Mouse (Mus musculus) large intestine, adult 2 months (tissue): ENCODE measurements at regions not wholly inside any gene's neighbourhood (a gene's known extent, or its start where the extent isn't known, plus 50 kb on each side); places are given as distances from the start of the nearest gene placed in this dataset.

Experiments used
- DNase-seq: peaks from one replicate; pipeline ENCODE4 v3.0.0-alpha.2; 2012; ENCODE audit warnings: low read depth, low spot score
- WGBS: fragments of 180-500 bp; shearing (Covaris S2); methylation state at CpG from one replicate; pipeline ENCODE4 v1.1.7; 2018; 5-methylcytosine and 5-hydroxymethylcytosine counted together

DNA sequence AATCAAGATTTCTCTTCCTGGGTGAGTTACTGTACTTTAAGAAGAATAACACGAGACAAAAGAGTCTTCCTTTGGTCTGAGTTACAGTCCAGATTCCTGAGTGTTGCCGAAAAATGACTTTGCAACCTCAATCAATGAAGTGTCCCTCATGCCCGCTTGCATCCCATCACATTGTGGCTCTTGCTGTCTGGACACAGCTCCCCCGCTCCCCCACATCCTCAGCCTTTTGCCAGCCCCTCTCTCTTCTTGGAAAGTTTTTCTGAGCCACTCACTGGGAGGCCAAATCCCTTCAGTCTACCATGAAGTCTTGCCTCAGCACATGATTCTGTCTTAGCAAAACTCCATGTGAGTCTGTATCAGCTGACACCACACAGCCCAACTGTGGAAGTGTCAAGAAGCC lies 145.3 kb downstream of the Drd1 start:
- WGBS = 84% methylated on average over 4 of the region's 4 CpGs
- DNase-seq = no peak

- 78% methylated on average over 8 of the region's 8 CpGs for WGBS
- DNase-seq = no peak
Measured at GRCm38 (mm10) chr13:53904471-53904870, 151.0 kb downstream of the Drd1 start.

GRCm38 (mm10) chr13:53903626-53904025 lies 151.9 kb downstream of the Drd1 start:
- no peak for DNase-seq
- 46% methylated on average over 7 of the region's 7 CpGs for WGBS

DNA sequence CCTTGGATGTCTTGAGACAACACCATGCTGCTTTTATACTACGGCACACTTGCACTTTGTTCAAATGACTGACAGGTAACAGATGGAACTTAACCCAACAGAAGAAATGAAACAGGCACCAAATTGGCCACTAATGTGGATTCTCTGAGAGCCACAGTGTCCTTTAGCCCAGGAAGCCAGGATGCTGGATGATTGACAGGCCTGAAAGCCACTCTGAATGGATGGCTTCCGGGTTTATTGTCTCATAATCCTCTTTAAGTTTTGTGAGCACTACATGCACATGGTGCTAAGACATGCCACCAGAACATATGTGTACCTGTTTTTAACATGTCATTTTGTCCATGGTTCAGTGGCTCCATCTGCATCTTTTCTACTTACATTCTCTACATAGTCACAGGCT lies 152.7 kb downstream of the Drd1 start:
- WGBS = 91% methylated on average over 2 of the region's 2 CpGs

GRCm38 (mm10) chr13:53900406-53901025 lies 155.0 kb downstream of the Drd1 start:
- no peak for DNase-seq
- 68% methylated on average over 3 of the region's 3 CpGs for WGBS

More for the DNA sequence above, 152.7 kb downstream of the Drd1 start:
- no peak for DNase-seq

DNA sequence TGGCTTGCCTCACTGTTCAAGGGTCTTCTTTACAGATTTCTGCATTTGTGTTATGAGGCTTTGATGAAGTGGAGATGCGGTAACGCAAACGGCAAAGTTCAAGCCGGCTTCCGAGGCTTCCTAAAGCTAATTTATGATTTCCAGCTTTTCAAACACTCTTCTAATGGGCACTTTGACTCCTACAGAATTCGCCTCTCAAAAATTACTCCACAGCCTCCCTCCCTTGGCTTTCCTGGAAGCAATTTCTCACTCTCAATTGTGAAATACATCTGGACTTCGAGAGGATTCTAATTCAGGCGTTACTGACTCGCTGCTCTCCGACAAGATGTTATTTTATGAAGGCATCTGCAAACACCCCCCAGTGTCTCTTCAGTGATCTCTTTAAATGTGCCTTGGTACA lies 157.2 kb downstream of the Drd1 start:
- no peak for DNase-seq
- 65% methylated on average over 10 of the region's 10 CpGs for WGBS

GRCm38 (mm10) chr13:53897176-53897575 lies 158.3 kb downstream of the Drd1 start:
- DNase-seq = no peak
- WGBS = 93% methylated on average over 2 of the region's 2 CpGs

DNA sequence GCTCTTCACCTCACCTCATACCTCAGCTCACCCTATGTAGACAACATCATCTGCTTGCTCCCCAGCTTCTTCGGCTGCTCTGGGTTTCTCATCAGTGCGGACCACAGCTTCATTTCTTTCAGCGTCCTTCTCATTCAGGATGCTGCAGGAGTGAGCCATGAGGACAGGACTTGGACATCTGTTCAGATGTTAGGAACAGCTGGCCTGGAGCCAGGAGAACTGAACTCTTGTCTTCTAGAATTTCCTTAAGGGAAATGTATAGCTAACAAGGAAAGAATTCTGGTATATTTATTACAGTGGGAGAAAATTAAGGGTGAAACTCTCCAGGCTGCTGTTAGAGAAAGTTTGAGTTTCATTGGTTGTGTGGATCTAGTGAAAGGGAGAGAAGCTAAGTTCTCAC lies 167.1 kb downstream of the Drd1 start:
- WGBS = 86% methylated on average over 3 of the region's 3 CpGs
- DNase-seq = no peak

DNA sequence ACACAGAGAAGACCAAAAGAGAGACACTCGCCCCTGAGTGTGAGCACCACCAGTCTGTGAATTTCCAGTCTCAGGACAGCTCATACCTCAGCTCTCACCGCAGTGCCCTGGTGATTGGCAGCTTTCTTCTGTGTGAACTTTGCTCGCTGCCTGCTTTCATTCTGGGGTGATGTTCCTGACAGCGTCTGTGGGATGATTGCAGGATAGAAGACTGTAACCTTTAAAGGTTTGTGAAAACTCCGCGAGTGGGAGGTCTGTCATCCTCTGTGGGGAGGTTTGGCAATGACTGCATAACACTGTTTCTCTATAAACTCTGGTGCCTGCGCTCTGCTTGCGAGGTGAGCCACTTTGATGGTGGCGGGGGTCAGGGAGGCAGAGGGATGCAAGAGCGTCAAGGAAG lies 169.7 kb downstream of the Drd1 start:
- DNase-seq = no peak
- WGBS = 80% methylated on average over 10 of the region's 10 CpGs

- 71% methylated on average over 6 of the region's 6 CpGs for WGBS
- DNase-seq = no peak
Measured at GRCm38 (mm10) chr13:53883206-53883605, 172.3 kb downstream of the Drd1 start.

DNA sequence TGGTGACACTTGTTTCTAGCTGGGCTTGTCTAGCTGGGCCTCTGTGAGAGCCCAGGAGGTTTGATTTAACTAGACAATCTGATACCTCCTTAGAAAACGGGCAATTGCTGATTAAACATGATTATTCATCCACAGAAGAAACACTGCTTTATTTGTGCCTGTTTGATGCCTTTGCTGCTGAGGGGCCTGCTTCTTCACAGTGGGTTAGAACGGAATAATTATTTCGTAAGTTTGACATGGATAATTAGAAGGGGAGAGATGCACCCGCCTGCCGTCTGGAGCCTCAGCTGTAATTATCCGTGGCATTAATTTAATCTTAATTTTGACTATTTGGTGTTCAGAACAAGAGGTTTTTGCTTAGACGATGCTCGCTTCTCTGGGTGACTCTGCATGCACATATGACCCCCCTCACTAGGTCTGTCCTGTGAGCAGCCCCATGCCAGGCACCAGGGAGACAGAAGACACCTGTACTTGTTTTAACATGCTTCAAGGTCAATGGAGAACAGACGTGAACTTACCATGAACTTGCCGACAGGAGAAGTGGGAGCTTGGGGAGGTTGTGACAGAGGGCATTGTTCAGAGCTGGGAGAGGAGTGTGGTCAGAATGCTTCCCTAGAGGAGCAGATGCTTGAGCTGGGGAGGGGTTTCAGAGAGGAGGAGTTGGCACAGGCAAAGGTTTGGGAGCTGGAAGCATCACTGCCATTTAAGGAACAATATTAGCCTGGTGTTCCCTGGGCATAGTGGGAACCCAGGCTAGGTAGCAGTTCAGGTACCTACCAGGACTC lies 174.8 kb downstream of the Drd1 start:
- DNase-seq = no peak
- 72% methylated on average over 10 of the region's 10 CpGs for WGBS

- 76% methylated on average over 4 of the region's 4 CpGs for WGBS
- DNase-seq = no peak
Measured at GRCm38 (mm10) chr13:53875546-53875945, 180.0 kb downstream of the Drd1 start.

DNA sequence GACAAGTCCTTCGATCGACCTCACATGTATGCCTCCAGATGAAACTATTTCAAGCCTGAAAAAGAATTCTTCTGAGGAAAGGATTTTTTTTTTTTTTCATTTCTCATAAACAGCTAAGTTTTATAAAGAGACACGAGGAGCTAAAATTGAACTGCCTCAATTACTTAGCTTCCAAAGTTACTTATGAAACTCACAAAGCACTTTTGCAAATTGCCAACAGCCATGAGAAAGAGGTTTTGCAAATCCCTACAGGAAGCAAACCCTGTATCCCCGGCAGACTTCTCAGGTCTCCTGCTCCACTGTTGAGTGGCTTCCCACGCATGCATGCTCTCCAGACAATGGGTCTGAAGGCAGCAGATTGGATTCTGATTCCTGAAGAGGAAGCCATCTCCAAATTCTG lies 190.2 kb downstream of the Drd1 start:
- 78% methylated on average over 5 of the region's 5 CpGs for WGBS
- DNase-seq = no peak

- 28% methylated on average over 4 of the region's 4 CpGs for whole genome bisulfite sequencing
- no peak for DNase-seq
Measured at GRCm38 (mm10) chr13:53862336-53862735, 193.2 kb downstream of the Drd1 start.

DNA sequence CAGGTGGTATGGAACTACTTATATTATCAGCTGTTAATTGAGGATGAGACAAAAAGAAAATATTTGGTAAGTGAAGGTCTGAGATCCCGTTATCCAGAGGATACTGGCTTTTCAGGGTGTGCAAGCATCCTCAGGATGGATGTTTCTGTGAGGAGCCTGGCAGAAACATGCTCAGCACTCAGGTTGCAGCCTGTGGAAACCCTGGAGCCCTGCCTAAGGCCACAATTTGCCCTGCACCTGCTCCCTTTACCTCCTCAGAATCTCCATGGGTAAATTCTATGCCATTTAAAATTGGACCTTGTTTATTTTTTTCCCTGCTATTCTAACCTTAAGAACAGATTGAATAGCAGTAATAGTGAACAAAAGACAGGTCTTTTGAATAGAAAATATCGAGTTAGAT lies 201.3 kb downstream of the Drd1 start:
- DNase-seq = no peak
- 41% methylated on average over 2 of the region's 2 CpGs for WGBS

DNA sequence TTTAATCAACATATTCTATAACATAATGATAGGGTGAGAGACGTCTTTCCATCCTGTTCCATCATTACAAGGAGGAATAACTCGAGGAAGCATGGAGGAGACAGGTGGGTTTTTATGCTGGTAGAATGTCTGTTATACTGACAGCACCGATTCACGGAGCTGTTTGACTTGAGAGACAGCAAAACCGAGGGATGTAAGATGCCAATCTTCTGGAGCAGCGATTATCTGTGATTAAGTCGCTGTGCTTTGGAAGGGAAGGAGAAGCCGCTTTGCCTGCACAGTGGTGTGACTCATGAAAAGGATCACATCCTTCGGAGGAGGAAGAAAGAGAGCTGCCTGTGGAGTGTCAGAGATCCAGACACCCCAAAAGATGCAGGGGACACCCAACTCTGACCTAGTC lies 205.4 kb downstream of the Drd1 start:
- DNase-seq = no peak
- WGBS = 80% methylated on average over 9 of the region's 9 CpGs

DNA sequence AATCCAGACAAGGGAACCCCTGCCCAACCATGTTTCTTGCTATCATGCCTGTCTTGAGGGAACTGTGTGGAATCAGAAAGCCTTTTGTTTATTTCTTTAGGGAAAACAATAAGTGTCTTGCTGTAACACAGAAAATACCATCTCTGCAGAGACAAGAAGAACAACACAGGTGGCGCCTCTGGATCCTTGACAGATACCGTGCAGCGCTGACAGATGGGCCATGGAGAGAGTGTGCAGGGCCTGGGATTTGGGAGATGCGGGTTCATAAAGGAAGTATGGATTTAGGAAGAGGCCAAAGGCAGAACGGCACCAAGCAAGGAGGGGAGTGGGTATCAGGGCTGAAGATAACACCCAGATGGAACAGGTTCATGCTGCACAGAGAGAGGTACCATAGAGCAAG lies 209.3 kb downstream of the Drd1 start:
- 87% methylated on average over 5 of the region's 5 CpGs for WGBS
- no peak for DNase-seq

GRCm38 (mm10) chr13:53845786-53846185 lies 209.7 kb downstream of the Drd1 start:
- DNase-seq = no peak
- 85% methylated on average over 14 of the region's 14 CpGs for WGBS

- WGBS = 76% methylated on average over 8 of the region's 8 CpGs
- DNase-seq = no peak
Measured at GRCm38 (mm10) chr13:53825957-53826580, 229.4 kb downstream of the Drd1 start.

GRCm38 (mm10) chr13:53822061-53822460 lies 233.4 kb downstream of the Drd1 start:
- WGBS = 79% methylated on average over 8 of the region's 8 CpGs
- no peak for DNase-seq

DNA sequence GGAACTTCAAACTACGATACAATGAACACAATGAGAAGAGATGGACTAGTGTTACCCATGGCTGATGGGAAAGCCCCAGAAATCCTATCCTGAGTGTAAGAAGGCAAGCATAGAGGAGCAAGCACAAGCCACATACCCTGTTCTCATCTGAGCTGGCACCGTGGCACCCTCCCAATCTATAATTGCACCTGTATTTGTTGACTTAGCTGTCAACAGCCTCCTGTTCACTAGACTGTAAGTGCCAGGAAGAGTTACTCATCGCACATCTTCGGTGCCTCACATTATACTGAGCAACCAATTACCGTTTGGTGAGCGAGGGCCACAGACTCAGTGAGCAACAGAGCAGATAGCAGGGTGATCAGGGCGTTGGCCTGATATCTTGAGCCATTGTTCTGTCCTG lies 239.9 kb downstream of the Drd1 start:
- DNase-seq = no peak
- 47% methylated on average over 7 of the region's 7 CpGs for WGBS
